Mouse (Mus musculus) ES-Bruce4 (cell line): Measurements from ENCODE around the gene C1qb. TPM values are rescaled to one million over a fixed set of nuclear protein-coding genes. Genes with fewer than 3 reads are reported as not detected.

Source experiments
- H3K27ac ChIP-seq: 2 replicates; pipeline ENCODE4 v1.5.1; 2012; ENCODE audit warnings: low read length, inconsistent platforms; ENCODE audit not compliant: insufficient read depth
- H3K27me3 ChIP-seq: 2 replicates; pipeline ENCODE4 v1.6.1; 2012; ENCODE audit warnings: mild to moderate bottlenecking, low read length, inconsistent platforms; ENCODE audit not compliant: control insufficient read depth, poor library complexity, insufficient read depth, severe bottlenecking
- H3K36me3 ChIP-seq: 2 replicates; pipeline ENCODE4 v1.6.1; 2012; ENCODE audit warnings: inconsistent platforms, mild to moderate bottlenecking, low read length, moderate library complexity; ENCODE audit not compliant: control insufficient read depth, poor library complexity, insufficient read depth, severe bottlenecking
- H3K4me1 ChIP-seq: one replicate; pipeline ENCODE4 v1.8.1; 2011; ENCODE audit warnings: low read length; ENCODE audit not compliant: control insufficient read depth, insufficient read depth
- H3K4me3 ChIP-seq: 2 replicates; pipeline ENCODE4 v1.5.1; 2011; ENCODE audit warnings: low read depth, mild to moderate bottlenecking, low read length
- H3K9ac ChIP-seq: 2 replicates; pipeline ENCODE4 v1.6.1; 2012; ENCODE audit warnings: low read depth, mild to moderate bottlenecking, inconsistent platforms; ENCODE audit not compliant: poor library complexity, severe bottlenecking
- H3K9me3 ChIP-seq: replicated peaks from 2 replicates; pipeline ENCODE4 v1.6.1; 2012; ENCODE audit warnings: mild to moderate bottlenecking, low read length, inconsistent platforms; ENCODE audit not compliant: control insufficient read depth, poor library complexity, insufficient read depth, severe bottlenecking
- CTCF ChIP-seq: IDR thresholded peaks from one replicate; pipeline ENCODE4 v1.8.1; 2011; ENCODE audit warnings: low read depth, low read length
- EP300 ChIP-seq: IDR thresholded peaks from 2 replicates; pipeline ENCODE4 v1.6.1; 2011; ENCODE audit warnings: low read depth, low read length; ENCODE audit not compliant: insufficient read depth
- POLR2A ChIP-seq: IDR thresholded peaks from one replicate; pipeline ENCODE4 v1.8.1; 2011; ENCODE audit warnings: low read length; ENCODE audit not compliant: insufficient read depth
- polyA plus RNA-seq: library from polyadenylated mRNA; stranded (reverse); fragments of >200 nt; gene quantifications from 2 replicates; pipeline ENCODE4 v1.2.4, GENCODE M21; 2011; ENCODE audit warnings: low read depth; ENCODE audit not compliant: missing spikeins, insufficient read depth, insufficient read length

Gene C1qb
- polyA plus RNA-seq, 1 experiment: not detected

DNA sequence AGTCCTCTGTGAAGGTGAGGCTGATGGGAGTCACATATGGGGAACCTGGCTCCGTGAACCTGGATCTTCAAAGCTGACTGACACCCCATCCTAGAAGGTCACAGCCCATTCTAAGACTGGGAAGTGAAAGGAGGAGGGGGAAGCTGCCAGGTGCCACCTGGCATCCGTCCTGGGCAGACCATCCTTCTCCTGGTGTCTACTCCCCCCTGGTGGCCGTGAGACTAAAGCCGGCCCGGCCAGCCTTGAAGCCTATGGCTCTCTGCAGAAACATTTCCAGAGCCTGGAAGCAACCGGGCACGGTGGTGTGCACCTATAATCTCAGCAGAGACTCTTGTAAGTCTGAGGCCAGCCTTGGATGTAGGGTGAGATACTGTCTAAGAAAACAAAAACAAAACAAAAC, 9.0 kb downstream of the C1qb start:
- Histone ChIP-seq H3K4me3 (no peak overlapping the region), H3K9me3 (no peaks in the 10 kb centered on the region), H3K4me1 (no peaks in the 10 kb centered on the region), H3K36me3 (no peaks in the 10 kb centered on the region), H3K9ac (no peak overlapping the region), H3K27me3 (no peaks in the 10 kb centered on the region), H3K27ac (no peak overlapping the region)
- TF ChIP-seq CTCF (peak; percentile 74), POLR2A (no peak), EP300 (no peak)

DNA sequence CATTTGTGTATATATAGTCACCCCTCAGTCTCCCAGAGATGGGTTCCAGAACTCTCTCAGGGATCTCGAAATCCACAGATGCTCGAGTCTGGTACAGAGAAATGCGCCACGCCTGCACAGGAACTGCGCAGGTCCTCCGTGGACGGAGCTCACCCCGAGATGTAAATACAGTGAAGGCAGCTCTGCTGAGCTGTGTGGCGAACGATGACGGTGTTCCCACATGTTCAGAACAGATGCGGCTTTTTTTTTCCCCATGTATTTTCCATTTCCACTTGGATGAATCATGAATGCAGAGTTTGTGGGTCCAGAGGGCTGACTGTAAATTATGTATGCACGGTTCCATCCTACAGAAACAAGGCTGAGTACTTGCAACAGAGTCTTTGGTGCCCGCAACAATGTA, 11.0 kb downstream of the C1qb start:
- Histone ChIP-seq H3K36me3 (no peaks in the 10 kb centered on the region), H3K27ac (no peak overlapping the region), H3K27me3 (no peaks in the 10 kb centered on the region), H3K9me3 (no peaks in the 10 kb centered on the region), H3K4me3 (no peak overlapping the region), H3K4me1 (no peaks in the 10 kb centered on the region), H3K9ac (no peak overlapping the region)
- TF ChIP-seq EP300 (no peak), POLR2A (no peak), CTCF (no peak)

DNA sequence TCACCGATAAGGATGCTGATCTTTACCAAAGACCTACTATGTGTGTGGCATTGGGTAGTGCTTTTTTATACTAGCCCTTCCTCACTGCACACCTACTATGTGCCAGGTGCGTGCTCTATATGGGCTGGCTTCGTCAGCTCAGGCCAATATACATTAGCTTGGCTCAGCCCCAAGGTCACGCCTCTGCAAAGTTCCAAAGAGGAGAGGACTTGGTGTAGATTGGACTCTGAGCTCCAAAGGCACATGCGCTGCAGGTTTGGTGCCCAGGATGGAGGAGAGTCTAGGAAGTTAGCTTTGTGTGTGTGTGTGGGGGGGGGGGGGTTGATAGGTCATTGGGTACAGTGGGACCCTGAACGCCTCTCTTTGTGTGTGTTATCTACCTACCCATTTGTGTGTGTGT, 17.6 kb downstream of the C1qb start:
- Histone ChIP-seq H3K27ac (no peak overlapping the region), H3K9ac (no peak overlapping the region), H3K4me1 (no peaks in the 10 kb centered on the region), H3K36me3 (no peaks in the 10 kb centered on the region), H3K27me3 (no peaks in the 10 kb centered on the region), H3K9me3 (no peaks in the 10 kb centered on the region), H3K4me3 (no peak overlapping the region)
- TF ChIP-seq POLR2A (no peak), EP300 (no peak), CTCF (no peak)

DNA sequence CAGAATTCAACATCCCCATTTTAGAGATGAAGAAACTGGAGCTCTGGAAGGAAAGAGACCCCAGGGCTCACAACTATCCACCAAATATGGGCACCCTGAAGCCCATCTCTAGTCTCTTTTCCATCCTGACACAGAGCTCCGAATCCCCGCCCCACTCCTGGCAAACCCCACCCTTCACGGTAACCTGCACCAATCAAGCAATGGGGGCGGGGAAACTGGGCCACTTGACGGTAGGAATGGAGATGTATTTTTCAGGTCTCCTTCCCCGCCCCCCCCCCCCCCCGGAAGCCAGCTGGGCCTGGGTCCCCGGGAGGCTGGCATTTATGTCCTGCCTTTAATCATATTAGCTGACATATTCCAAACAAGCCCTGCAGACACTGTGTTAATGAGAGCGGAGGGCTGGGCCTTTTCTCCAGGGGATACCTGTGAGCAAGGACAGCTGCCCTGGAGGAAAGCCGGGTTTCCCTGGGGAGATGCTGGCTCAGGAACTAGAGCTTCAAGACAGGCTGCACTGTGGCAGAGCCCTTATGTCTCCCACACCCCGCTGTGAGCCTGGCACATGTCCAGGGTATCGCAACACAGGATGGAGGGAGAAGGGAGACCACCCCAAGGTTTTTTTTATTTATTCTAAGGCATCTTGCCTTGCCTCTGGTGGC, 18.2 kb downstream of the C1qb start:
- Histone ChIP-seq H3K4me1 (no peaks in the 10 kb centered on the region), H3K9ac (no peak overlapping the region), H3K27ac (no peak overlapping the region), H3K4me3 (no peak overlapping the region), H3K9me3 (no peaks in the 10 kb centered on the region), H3K36me3 (no peaks in the 10 kb centered on the region), H3K27me3 (no peaks in the 10 kb centered on the region)
- TF ChIP-seq POLR2A: no peak
- TF ChIP-seq CTCF: no peak
- TF ChIP-seq EP300: no peak

DNA sequence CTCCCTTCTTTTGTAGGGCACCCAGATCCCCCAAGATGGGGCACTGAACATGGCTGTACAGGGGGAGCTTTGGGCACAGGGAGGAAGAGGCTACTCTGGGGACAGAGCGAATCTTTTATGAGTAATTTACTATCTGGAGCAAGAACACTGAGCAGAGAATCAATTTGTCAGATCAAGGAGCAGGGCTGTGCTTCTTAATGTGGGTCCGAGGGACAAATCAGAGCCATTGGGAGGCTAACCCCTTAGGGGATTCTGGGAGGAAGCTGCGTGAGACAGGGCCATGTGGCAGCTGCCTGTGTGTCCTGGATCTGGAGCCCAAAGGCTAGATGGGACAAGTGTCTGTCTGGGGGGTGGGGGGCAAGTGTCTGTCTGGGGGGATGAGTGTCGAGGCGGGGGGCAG, 20.5 kb downstream of the C1qb start:
- no peaks in the 10 kb centered on the region for H3K36me3 ChIP-seq
- no peak overlapping the region for H3K4me3 ChIP-seq
- H3K9me3 ChIP-seq: no peaks in the 10 kb centered on the region
- H3K4me1 ChIP-seq: no peaks in the 10 kb centered on the region
- H3K27ac ChIP-seq: no peak overlapping the region
- no peak overlapping the region for H3K9ac ChIP-seq
- no peaks in the 10 kb centered on the region for H3K27me3 ChIP-seq
- TF ChIP-seq CTCF (no peak), POLR2A (no peak), EP300 (no peak)

DNA sequence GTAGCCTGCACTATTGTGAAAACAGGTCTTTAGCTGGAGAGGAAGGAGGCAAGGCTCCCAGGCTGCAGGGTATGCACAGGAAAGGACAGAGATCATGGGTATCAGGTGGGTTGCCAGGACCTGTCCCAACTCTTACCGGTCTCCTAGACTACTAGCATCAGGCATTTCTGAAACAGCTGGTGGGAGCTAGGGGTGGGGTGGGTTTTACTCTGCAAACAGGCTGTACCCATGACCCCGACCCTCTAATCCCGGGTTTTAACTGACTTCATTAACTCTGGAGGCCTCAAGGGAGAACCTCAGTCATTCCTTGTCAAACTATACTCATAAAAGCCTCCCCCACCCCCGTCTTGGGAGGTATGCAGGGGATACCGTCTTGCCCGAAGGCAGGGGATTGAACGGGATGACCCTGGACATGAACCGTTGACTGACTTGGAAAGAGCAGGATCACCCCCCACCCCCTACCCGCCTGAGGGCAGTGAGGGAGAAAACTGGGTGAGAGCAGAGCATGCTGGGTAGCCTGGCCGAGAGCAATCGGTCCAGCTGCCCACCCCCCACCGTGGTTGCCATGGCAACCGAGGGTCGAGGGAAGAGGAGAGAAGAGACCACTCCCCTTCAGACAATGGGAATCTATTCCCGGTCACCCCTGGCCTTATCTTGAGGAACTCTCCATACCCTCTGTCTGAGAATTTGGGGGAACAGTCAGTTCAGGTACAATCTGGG, 21.1 kb downstream of the C1qb start:
- no peak overlapping the region for H3K9ac ChIP-seq
- no peak overlapping the region for H3K27ac ChIP-seq
- no peaks in the 10 kb centered on the region for H3K27me3 ChIP-seq
- TF ChIP-seq POLR2A: no peak
- no peak for TF ChIP-seq EP300
- no peak for TF ChIP-seq CTCF
- H3K4me3 ChIP-seq: no peak overlapping the region
- H3K36me3 ChIP-seq: no peaks in the 10 kb centered on the region
- H3K9me3 ChIP-seq: no peaks in the 10 kb centered on the region
- H3K4me1 ChIP-seq: no peaks in the 10 kb centered on the region
